Mouse (Mus musculus) hematopoietic multipotent progenitor cell, adult 10-12 weeks (in vitro differentiated cells): ENCODE data around the gene Akr1c21. TPM values are rescaled to one million over a fixed set of nuclear protein-coding genes. Genes with fewer than 3 reads are reported as not detected.

ENCODE experiments used
- polyA plus RNA-seq: library from polyadenylated mRNA; stranded (reverse); fragments of >175 nt; gene quantifications from 2 replicates; pipeline ENCODE4 v1.2.3, GENCODE M21; 2012; ENCODE audit warnings: low replicate concordance

Gene Akr1c21
- polyA plus RNA-seq: not detected in 2 replicates

DNA sequence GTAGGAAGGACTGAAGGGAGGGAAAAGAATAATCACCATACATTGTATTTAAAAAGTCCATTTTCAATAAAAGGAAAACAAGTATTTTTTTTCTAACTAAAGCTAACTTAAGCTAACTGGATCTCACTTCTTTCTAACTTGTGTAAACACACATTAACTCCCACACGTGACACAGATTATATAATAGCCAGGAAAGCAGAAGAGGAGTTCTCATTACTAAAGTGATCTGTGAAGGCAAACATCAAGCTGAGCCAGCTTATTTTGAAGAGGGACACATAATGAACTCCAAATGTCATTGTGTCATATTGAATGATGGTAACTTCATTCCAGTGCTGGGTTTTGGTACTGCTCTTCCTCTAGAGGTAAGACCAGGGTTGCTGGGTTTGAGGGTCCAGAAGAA lies at the start of gene Akr1c21:
Gene Akr1c21 (plus strand): TSS at position 205 of the 400 bp plus-strand sequence.

GRCm38 (mm10) chr13:4608961-4609409 lies 35.1 kb downstream of the Akr1c21 start, which contains the start of gene Akr1e1:
TSS of gene Akr1e1 (minus strand) at chr13:4609174.

Other genes with a start within 250 kb of the Akr1c21 start
- not detected in 2 replicates for gene Akr1c6, start 139.8 kb upstream of the Akr1c21 start, polyA plus RNA-seq
- gene Akr1c20, start 50.7 kb upstream of the Akr1c21 start, polyA plus RNA-seq: not detected in 2 replicates
- 0.22 TPM in 1 of 2 replicates, not detected in the other for gene Akr1e1, start 35.1 kb downstream of the Akr1c21 start, polyA plus RNA-seq